Mouse (Mus musculus): ENCODE data around the gene Togaram2.

- no peak for TF ChIP-seq CTCF (IDR thresholded peaks at IDR 0.05; ENCODE audit: low read depth, low read length)
- TF ChIP-seq POLR2A (IDR thresholded peaks at IDR 0.05; ENCODE audit: extremely low read depth, insufficient read depth, low read length), result no peak
Observed at GRCm38 (mm10) chr17:71695716-71696315, 22.8 kb downstream of the Togaram2 start.
